17 mouse cellular contexts compared by ENCODE assay signal in genomic region chr12:35555925-35556324, GRCm38 (mm10).
"Had no signal": no experiment of that assay in that cellular context is flagged by ENCODE, and none has a peak within 500 bp of the region (broad histone marks: within the 10 kb centered on the region; RNA-seq: fewer than 3 reads in every experiment).

No protein-coding gene starts in this region.

- H3K36me3 ChIP-seq: liver, embryonic 15.5 days; midbrain, embryonic 10.5 days; midbrain, embryonic 13.5 days; stomach, embryonic 15.5 days had no signal

- H3K27ac ChIP-seq: hindbrain, embryonic 14.5 days; hindbrain, postnatal 0 days; left cerebral cortex, adult 2 months; liver, embryonic 15.5 days; midbrain, embryonic 10.5 days; midbrain, embryonic 13.5 days; stomach, embryonic 15.5 days had no signal

- H3K4me3 ChIP-seq: left cerebral cortex, adult 2 months; liver, embryonic 15.5 days; megakaryocyte, embryonic 14.5 days; midbrain, embryonic 10.5 days; midbrain, embryonic 13.5 days; stomach, embryonic 15.5 days had no signal

- ATAC-seq: hindbrain, postnatal 0 days; inflammation-experienced regulatory T-cells, adult 6 months; intestine, embryonic 16.5 days; lung, postnatal 0 days; midbrain, embryonic 13.5 days had no signal

- DNase-seq: kidney, adult 18-20 months; kidney, postnatal 25 days; layer of hippocampus, postnatal 36 days; right cerebral cortex, postnatal 25 days; spleen, adult 18-20 months; thymus, postnatal 25 days had no signal

- H3K9me3 ChIP-seq: liver, embryonic 15.5 days; midbrain, embryonic 10.5 days; stomach, embryonic 15.5 days had no signal

- H3K4me2 ChIP-seq: hindbrain, embryonic 14.5 days; liver, embryonic 15.5 days; midbrain, embryonic 13.5 days; stomach, embryonic 15.5 days had no signal

- H3K9ac ChIP-seq: hindbrain, embryonic 14.5 days; liver, embryonic 15.5 days; midbrain, embryonic 13.5 days; stomach, embryonic 15.5 days had no signal

- H3K27me3 ChIP-seq: liver, embryonic 15.5 days; megakaryocyte, embryonic 14.5 days; midbrain, embryonic 13.5 days; stomach, embryonic 15.5 days had no signal

- H3K4me1 ChIP-seq: liver, embryonic 15.5 days; midbrain, embryonic 10.5 days; midbrain, embryonic 13.5 days had no signal
